Mouse (Mus musculus) limb, embryonic 11.5 days (tissue): ENCODE data around the gene Olfr479. TPM values are rescaled to one million over a fixed set of nuclear protein-coding genes. Genes with fewer than 3 reads are reported as not detected.

Experiments
- polyA plus RNA-seq: library from polyadenylated mRNA; unstranded; fragments of >200 nt; fragmentation: Nextera tagmentation; extraction: Ambion mirVana; gene quantifications from 2 replicates; pipeline ENCODE4 v1.2.1, GENCODE M21; 2014

Olfr479 gene
- polyA plus RNA-seq, 1 experiment from 2014 or later: not detected

Other genes with a start within 250 kb of the Olfr479 start
- gene Ovch2, start 249.5 kb upstream of the Olfr479 start, polyA plus RNA-seq: not detected in 2 replicates
- not detected in 2 replicates for gene Olfr467, start 238.4 kb upstream of the Olfr479 start, polyA plus RNA-seq
- gene Olfr469, start 225.2 kb upstream of the Olfr479 start, polyA plus RNA-seq: not detected in 2 replicates
- not detected in 2 replicates for gene Olfr470, start 203.2 kb upstream of the Olfr479 start, polyA plus RNA-seq
- not detected in 2 replicates for gene Olfr472, start 152.8 kb upstream of the Olfr479 start, polyA plus RNA-seq
- not detected in 2 replicates for gene Olfr473, start 120.2 kb upstream of the Olfr479 start, polyA plus RNA-seq
- not detected in 2 replicates for gene Olfr474, start 96.0 kb upstream of the Olfr479 start, polyA plus RNA-seq
- gene Olfr476, start 85.9 kb upstream of the Olfr479 start, polyA plus RNA-seq: not detected in 2 replicates
- not detected in 2 replicates for gene Olfr477, start 64.0 kb upstream of the Olfr479 start, polyA plus RNA-seq
- not detected in 2 replicates for gene Olfr478, start 16.7 kb upstream of the Olfr479 start, polyA plus RNA-seq
- gene Olfr480, start 16.7 kb downstream of the Olfr479 start, polyA plus RNA-seq: not detected in 2 replicates
- not detected in 2 replicates for gene Olfr481, start 29.2 kb downstream of the Olfr479 start, polyA plus RNA-seq
- gene Olfr482, start 46.9 kb downstream of the Olfr479 start, polyA plus RNA-seq: 0.07 TPM in 1 of 2 replicates, not detected in the other
- not detected in 2 replicates for gene Olfr483, start 50.2 kb downstream of the Olfr479 start, polyA plus RNA-seq
- gene Olfr484, start 76.8 kb downstream of the Olfr479 start, polyA plus RNA-seq: not detected in 2 replicates
- not detected in 2 replicates for gene Olfr485, start 109.2 kb downstream of the Olfr479 start, polyA plus RNA-seq
- not detected in 2 replicates for gene Olfr486, start 122.0 kb downstream of the Olfr479 start, polyA plus RNA-seq
- gene Olfr487, start 163.9 kb downstream of the Olfr479 start, polyA plus RNA-seq: not detected in 2 replicates
- not detected in 2 replicates for gene Olfr488, start 207.7 kb downstream of the Olfr479 start, polyA plus RNA-seq
- not detected in 2 replicates for gene Olfr490, start 238.2 kb downstream of the Olfr479 start, polyA plus RNA-seq